Mouse (Mus musculus): ENCODE measurements around the gene Ccdc188. TPM values are rescaled to one million over a fixed set of nuclear protein-coding genes. Genes with fewer than 3 reads are reported as not detected.

Ccdc188 gene
- total RNA-seq, 1 experiment from 2014 or later: not detected

DNA sequence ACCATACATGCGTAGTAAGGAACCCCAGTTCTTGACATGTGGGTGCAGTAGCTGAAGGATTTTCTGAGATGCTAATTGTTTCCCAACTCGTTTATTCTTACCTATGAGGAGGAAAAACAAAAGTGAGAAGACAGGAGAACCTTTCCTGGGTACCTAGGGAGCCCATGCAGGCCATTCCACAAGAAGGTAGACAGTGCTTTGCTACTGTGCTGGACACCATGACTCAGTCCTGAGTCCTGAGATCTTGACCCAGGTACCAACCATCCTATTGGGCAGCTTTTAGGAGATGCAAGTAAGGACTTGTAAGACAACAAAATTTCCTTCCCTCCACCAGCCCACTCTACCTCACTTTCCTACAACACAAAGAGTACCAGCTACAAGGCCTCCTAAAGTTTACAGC, 40.5 kb downstream of the Ccdc188 start, which contains the start of gene Gm49776:
TSS of gene Gm49776 (minus strand) at position 101 of the 400 bp plus-strand sequence.
- ATAC-seq (replicated peaks; ENCODE audit: insufficient number of reproducible peaks, low FRiP score, low TSS enrichment, poor library complexity, severe bottlenecking): no peak

DNA sequence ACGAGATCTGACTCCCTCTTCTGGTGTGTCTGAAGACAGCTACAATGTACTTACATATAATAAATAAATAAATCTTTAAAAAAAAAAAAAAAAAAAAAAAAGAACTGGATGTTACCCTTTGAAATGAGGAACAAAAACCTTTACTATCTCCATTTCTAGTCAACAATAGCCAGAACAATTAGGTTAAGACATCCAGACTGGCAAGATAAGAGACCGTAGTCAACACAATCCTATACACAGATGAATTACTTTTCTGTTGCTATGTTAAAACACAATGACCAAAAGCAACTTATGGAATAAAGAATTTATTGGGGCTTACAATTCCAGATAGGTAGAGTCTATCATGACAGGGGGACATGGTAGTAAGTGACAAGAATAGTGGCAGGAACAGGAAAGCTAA, 47.3 kb downstream of the Ccdc188 start:
- no peak for ATAC-seq (replicated peaks; ENCODE audit: insufficient number of reproducible peaks, low FRiP score, low TSS enrichment, poor library complexity, severe bottlenecking)

GRCm38 (mm10) chr16:18268182-18268581, 50.5 kb downstream of the Ccdc188 start:
- ATAC-seq (replicated peaks; ENCODE audit: insufficient number of reproducible peaks, low FRiP score, low TSS enrichment, poor library complexity, severe bottlenecking): no peak

Other genes with a start within 250 kb of the Ccdc188 start
- gene Vpreb2, start 237.5 kb upstream of the Ccdc188 start, total RNA-seq (2017): not detected in 3 replicates
- gene Dgcr6, start 165.0 kb upstream of the Ccdc188 start, total RNA-seq (2017): 0.67 to 3.5 TPM (median 1.3 TPM) in 3 replicates
- 6.4 to 11.0 TPM (median 7.1 TPM) in 3 replicates for gene Prodh, start 127.7 kb upstream of the Ccdc188 start, total RNA-seq (2017)
- gene Rtn4r, start 90.2 kb upstream of the Ccdc188 start, total RNA-seq (2017): 0.38 TPM in 1 of 3 replicates, not detected in the others
- 0.76 to 6.5 TPM (median 1.2 TPM) in 3 replicates for gene Zdhhc8, start 17.3 kb downstream of the Ccdc188 start, total RNA-seq (2017)
- gene Trmt2a, start 30.8 kb downstream of the Ccdc188 start, total RNA-seq (2017): 78.5 to 79.6 TPM (median 79.2 TPM) in 3 replicates
- 90.8 to 134 TPM (median 92.1 TPM) in 3 replicates for gene Ranbp1, start 30.9 kb downstream of the Ccdc188 start, total RNA-seq (2017)
- gene Gm49776, start 40.4 kb downstream of the Ccdc188 start, total RNA-seq (2017): 4.2 TPM in 1 of 3 replicates, not detected in the others
- gene Dgcr8, start 71.4 kb downstream of the Ccdc188 start, total RNA-seq (2017): 33.6 to 45.3 TPM (median 37.4 TPM) in 3 replicates
- gene Tango2, start 130.2 kb downstream of the Ccdc188 start, total RNA-seq (2017): 15.3 to 37.3 TPM (median 31.7 TPM) in 3 replicates
- 1.4 to 2.2 TPM (median 1.7 TPM) in 3 replicates for gene Arvcf, start 130.3 kb downstream of the Ccdc188 start, total RNA-seq (2017)
- 9.3 to 21.9 TPM (median 18.1 TPM) in 3 replicates for gene Txnrd2, start 208.5 kb downstream of the Ccdc188 start, total RNA-seq (2017)
- gene Comt, start 209.0 kb downstream of the Ccdc188 start, total RNA-seq (2017): 11.3 to 19.0 TPM (median 15.8 TPM) in 3 replicates

All from monocyte, adult 5-6 weeks (primary cell).